Mouse (Mus musculus) hindbrain, postnatal 0 days (tissue): ENCODE measurements around the gene Cmip. TPM values are rescaled to one million over a fixed set of nuclear protein-coding genes. Genes with fewer than 3 reads are reported as not detected.

Experiments used
- ATAC-seq: fragments of 200-750 bp; cut with Nextera tagmentation; 2 replicates; pipeline ENCODE4 v1.8.0; 2017; ENCODE audit warnings: mild to moderate bottlenecking, moderate TSS enrichment, moderate library complexity
- DNase-seq: peaks from one replicate; pipeline ENCODE4 v3.0.0-alpha.2; 2015; ENCODE audit warnings: low spot score
- H3K27ac ChIP-seq: fragments of 300-500 bp; sonication (generic); 2 replicates; pipeline ENCODE4 v1.5.1; 2014; ENCODE audit warnings: mild to moderate bottlenecking
- H3K27me3 ChIP-seq: fragments of 300-500 bp; sonication (generic); 2 replicates; pipeline ENCODE4 v1.6.1; 2014; ENCODE audit warnings: low read length, mixed read lengths; ENCODE audit not compliant: insufficient read depth
- H3K36me3 ChIP-seq: fragments of 300-500 bp; sonication (generic); 2 replicates; pipeline ENCODE4 v1.6.1; 2014; ENCODE audit warnings: low read length, mixed read lengths; ENCODE audit not compliant: insufficient read depth
- H3K4me1 ChIP-seq: fragments of 300-500 bp; sonication (generic); 2 replicates; pipeline ENCODE4 v1.6.1; 2014; ENCODE audit warnings: antibody characterized with exemption, low read length, mixed read lengths; ENCODE audit not compliant: insufficient read depth
- H3K4me2 ChIP-seq: fragments of 300-500 bp; sonication (generic); 2 replicates; pipeline ENCODE4 v1.6.1; 2014; ENCODE audit warnings: low read depth, mild to moderate bottlenecking, low read length, moderate library complexity, mixed read lengths
- H3K4me3 ChIP-seq: fragments of 300-500 bp; sonication (generic); 2 replicates; pipeline ENCODE4 v1.5.1; 2014; ENCODE audit warnings: low read length
- H3K9ac ChIP-seq: fragments of 300-500 bp; sonication (generic); replicated peaks from 2 replicates; pipeline ENCODE4 v1.6.1; 2014; ENCODE audit warnings: mild to moderate bottlenecking, low read length, moderate library complexity, mixed read lengths
- H3K9me3 ChIP-seq: fragments of 300-500 bp; sonication (generic); 2 replicates; pipeline ENCODE4 v1.6.1; 2016; ENCODE audit warnings: low read length, mixed read lengths
- CTCF ChIP-seq: IDR thresholded peaks from 2 replicates; pipeline ENCODE4 v1.5.1; 2016; ENCODE audit warnings: antibody characterized with exemption, control low read depth, low read depth
- WGBS: fragments of 180-500 bp; shearing (Covaris S2); extraction: QIAGEN DNeasy Blood & Tissue Kit; methylation state at CpG from one replicate; pipeline ENCODE4 v1.1.7; 2014; 5-methylcytosine and 5-hydroxymethylcytosine counted together
- polyA plus RNA-seq: library from polyadenylated mRNA; unstranded; fragments of >200 nt; fragmentation: Nextera tagmentation; extraction: Ambion mirVana; gene quantifications from 2 replicates; pipeline ENCODE4 v1.2.1, GENCODE M21; 2015
- total RNA-seq: library from RNA; depleted of rRNA; stranded (reverse); fragments of >200 nt; gene quantifications from 2 replicates; pipeline ENCODE4 v1.2.3, GENCODE M21; 2014

The Cmip gene
- total and polyA plus RNA-seq, 2 experiments from 2014 or later: 163 to 230 TPM

DNA sequence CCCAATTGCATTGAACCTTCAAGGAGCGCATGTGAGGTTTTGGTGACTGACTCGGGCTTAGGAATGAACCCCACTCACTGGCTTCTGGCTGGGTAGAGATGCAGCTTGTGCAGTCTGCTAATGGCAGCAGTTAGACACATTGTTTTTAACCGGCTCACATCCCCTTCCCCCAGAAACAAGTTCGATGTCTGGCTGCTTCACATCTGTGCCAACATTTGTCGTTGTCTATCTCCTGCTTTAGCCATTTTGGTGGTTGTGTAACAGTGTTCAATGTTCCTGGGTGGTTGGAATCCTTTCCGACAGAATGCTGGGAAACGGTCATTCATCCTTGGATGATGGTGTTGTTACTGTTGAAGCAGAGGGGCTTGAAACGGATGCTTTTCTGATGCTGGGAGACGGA is 72.3 kb downstream of the Cmip start:
- H3K27ac ChIP-seq: peak overlapping the region; percentile 3; the same call in 1 of the 2 replicates
- 0 out of 2 replicates have a peak, but pooled peaks have one; percentile 11 for ATAC-seq
- H3K9me3 ChIP-seq: no peaks in the 10 kb centered on the region
- no peak overlapping the region for H3K4me3 ChIP-seq
- no peak for TF ChIP-seq CTCF
- DNase-seq: no peak
- H3K27me3 ChIP-seq: no peaks in the 10 kb centered on the region
- no peaks in the 10 kb centered on the region for H3K36me3 ChIP-seq
- WGBS: 37% methylated on average over 9 of the region's 9 CpGs
- no peak overlapping the region for H3K9ac ChIP-seq
- H3K4me2 ChIP-seq: no peak overlapping the region
- H3K4me1 ChIP-seq: peaks cover 25% of the 10 kb centered on the region

DNA sequence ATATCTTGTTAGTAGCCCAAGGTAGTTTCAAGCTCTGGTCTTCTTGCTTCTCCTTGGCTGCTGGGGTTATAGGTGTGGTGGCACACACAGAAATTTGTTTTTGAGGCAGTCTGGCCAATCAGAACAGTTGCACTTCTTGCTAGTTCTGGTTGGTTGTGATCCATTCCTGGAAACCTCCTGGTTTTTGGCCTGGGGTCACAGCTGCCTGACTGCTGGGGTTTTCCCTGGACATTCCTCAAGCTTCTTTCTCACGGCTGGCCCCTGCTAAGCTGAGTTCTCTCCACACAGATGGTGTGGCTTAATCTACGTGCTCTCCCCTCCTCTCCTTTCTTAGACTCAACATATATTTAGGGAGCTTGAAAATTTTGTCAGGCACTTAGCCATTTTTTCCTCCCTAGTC is 73.0 kb downstream of the Cmip start:
- Histone ChIP-seq H3K9ac (no peak overlapping the region), H3K4me2 (no peak overlapping the region), H3K27ac (no peak overlapping the region), H3K4me1 (peaks cover 32% of the 10 kb centered on the region), H3K4me3 (no peak overlapping the region), H3K36me3 (no peaks in the 10 kb centered on the region), H3K9me3 (no peaks in the 10 kb centered on the region), H3K27me3 (no peaks in the 10 kb centered on the region)
- TF ChIP-seq CTCF: no peak
- ATAC-seq (no peak), DNase-seq (no peak)
- 44% methylated on average over 2 of the region's 2 CpGs for WGBS

DNA sequence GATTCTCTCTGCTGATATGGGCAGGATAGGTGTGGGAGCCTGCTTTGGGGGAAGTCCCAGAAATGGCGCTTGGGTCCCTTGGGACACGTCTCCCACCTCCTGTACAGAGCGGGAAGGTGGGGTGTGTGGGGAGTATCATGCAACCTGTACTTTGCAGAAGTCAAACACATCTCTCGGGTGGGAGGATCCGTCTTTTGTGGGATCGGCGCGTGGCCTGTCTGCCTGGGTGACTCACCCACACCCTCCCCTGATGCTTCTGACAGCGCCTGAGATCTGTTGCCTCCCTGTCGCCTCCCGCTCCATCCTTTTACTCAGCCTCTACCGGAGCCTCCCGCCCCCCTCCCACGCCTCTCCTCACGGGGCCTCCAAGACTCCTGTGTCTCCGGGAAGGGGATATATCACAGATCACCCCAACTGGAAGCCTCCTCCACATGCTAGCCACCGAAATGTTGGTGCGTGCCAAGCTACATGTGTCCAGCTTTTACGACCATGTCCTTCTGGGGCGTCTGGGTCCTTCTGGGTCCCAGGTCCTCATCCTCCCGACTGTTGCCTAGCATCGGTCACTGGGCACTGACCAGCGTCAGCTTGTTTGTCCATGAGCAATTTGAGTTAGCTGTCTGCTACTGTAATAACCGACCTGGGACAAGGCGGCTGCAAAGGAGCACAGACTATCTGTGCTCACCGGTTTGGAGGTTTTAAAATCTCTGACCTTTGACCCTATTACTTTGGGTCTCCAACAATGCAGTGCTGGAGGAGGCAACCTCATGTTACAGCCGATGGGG is 75.6 kb downstream of the Cmip start:
- Histone ChIP-seq H3K4me2 (no peak overlapping the region), H3K9me3 (no peaks in the 10 kb centered on the region), H3K27ac (no peak overlapping the region), H3K36me3 (no peaks in the 10 kb centered on the region), H3K9ac (no peak overlapping the region), H3K4me3 (no peak overlapping the region), H3K27me3 (no peaks in the 10 kb centered on the region), H3K4me1 (peaks cover 34% of the 10 kb centered on the region)
- WGBS: 80% methylated on average over 27 of the region's 27 CpGs
- TF ChIP-seq CTCF: no peak
- DNase-seq (no peak), ATAC-seq (no peak)

GRCm38 (mm10) chr8:117333619-117334018 is 76.8 kb downstream of the Cmip start:
- no peak for TF ChIP-seq CTCF
- H3K27me3 ChIP-seq: no peaks in the 10 kb centered on the region
- no peak overlapping the region for H3K4me3 ChIP-seq
- DNase-seq (no peak), ATAC-seq (no peak)
- H3K9me3 ChIP-seq: no peaks in the 10 kb centered on the region
- no peak overlapping the region for H3K4me2 ChIP-seq
- H3K9ac ChIP-seq: no peak overlapping the region
- 52% methylated on average over 6 of the region's 6 CpGs for WGBS
- peaks cover 33% of the 10 kb centered on the region for H3K4me1 ChIP-seq
- peak overlapping the region; percentile 20; the same call in 1 of the 2 replicates for H3K27ac ChIP-seq
- H3K36me3 ChIP-seq: no peaks in the 10 kb centered on the region

DNA sequence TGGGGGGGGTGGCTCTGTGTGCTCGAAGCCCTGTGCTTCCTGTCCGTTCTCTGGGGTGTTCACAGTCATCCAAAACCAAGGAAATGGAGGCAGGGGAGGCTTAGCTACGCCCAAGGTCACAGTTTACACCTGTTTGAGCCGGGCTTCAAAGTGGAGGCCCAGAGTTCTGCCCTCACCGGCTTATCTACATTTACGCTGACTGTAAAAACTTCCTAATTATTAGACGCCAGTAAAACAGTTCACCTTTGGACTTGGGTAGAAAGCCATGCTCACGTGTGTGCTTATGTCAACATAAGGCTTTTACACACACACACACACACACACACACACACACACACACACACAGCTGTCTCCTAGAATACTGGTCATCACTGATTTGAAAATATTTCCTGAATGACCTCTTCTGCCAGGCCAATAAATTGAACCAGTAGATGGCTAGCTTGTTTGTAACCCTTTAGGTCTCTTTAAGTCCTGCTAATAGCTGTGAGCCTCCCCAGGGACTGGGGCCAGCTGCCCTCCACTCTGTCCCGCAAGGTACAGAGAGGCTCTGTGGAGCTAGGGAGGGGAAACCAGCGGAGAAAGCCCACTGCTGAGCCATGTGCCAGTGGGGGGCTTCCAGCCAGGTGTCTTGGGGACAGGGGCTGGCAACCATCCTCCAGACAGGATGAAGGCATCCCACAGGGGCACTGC is 77.3 kb downstream of the Cmip start:
- no peak overlapping the region for H3K4me2 ChIP-seq
- peak overlapping the region; percentile 20; the same call in 1 of the 2 replicates for H3K27ac ChIP-seq
- no peaks in the 10 kb centered on the region for H3K36me3 ChIP-seq
- no peaks in the 10 kb centered on the region for H3K9me3 ChIP-seq
- ATAC-seq: no peak
- no peak for TF ChIP-seq CTCF
- 66% methylated on average over 10 of the region's 10 CpGs for WGBS
- H3K27me3 ChIP-seq: no peaks in the 10 kb centered on the region
- H3K9ac ChIP-seq: no peak overlapping the region
- H3K4me1 ChIP-seq: peaks cover 38% of the 10 kb centered on the region
- DNase-seq: no peak
- no peak overlapping the region for H3K4me3 ChIP-seq

- 35% methylated on average over 14 of the region's 14 CpGs for whole genome bisulfite sequencing
- no peak overlapping the region for H3K9ac ChIP-seq
- H3K27ac ChIP-seq: peak overlapping the region; percentile 20; the same call in 1 of the 2 replicates
- peaks cover 31% of the 10 kb centered on the region for H3K4me1 ChIP-seq
- H3K36me3 ChIP-seq: no peaks in the 10 kb centered on the region
- DNase-seq (no peak), ATAC-seq (peak; percentile 55; the same call in 1 of the 2 replicates)
- H3K27me3 ChIP-seq: no peaks in the 10 kb centered on the region
- no peak overlapping the region for H3K4me2 ChIP-seq
- H3K4me3 ChIP-seq: no peak overlapping the region
- H3K9me3 ChIP-seq: no peaks in the 10 kb centered on the region
- TF ChIP-seq CTCF: no peak
Observed at GRCm38 (mm10) chr8:117334748-117335393, 78.0 kb downstream of the Cmip start.
